Mouse (Mus musculus): ENCODE data around the gene B3gnt6. TPM values are rescaled to one million over a fixed set of nuclear protein-coding genes. Genes with fewer than 3 reads are reported as not detected.

The B3gnt6 gene
- polyA plus RNA-seq, 1 experiment from 2014 or later = 0.63 TPM

- Histone ChIP-seq H3K27ac (ENCODE audit: low read depth, low read length) (0 out of 2 replicates have a peak overlapping the region, but pooled peaks have one; percentile 28), H3K27me3 (ENCODE audit: control insufficient read depth, insufficient read depth, low read length) (no peaks in the 10 kb centered on the region), H3K9me3 (ENCODE audit: control insufficient read depth, low read length) (no peaks in the 10 kb centered on the region), H3K36me3 (ENCODE audit: control insufficient read depth, insufficient read depth, low read length) (no peaks in the 10 kb centered on the region), H3K9ac (replicated peaks; ENCODE audit: low read depth, low read length) (no peak overlapping the region), H3K4me1 (ENCODE audit: control insufficient read depth, insufficient read depth, low read length) (peaks cover 11% of the 10 kb centered on the region), H3K4me2 (ENCODE audit: low read depth, low read length) (no peak overlapping the region), H3K4me3 (ENCODE audit: low read depth, low read length) (no peak overlapping the region)
- WGBS = 44% methylated on average over 5 of the region's 5 CpGs
- no peak for ATAC-seq (ENCODE audit: low read depth)
Observed at GRCm38 (mm10) chr7:98157636-98158332, 41.5 kb downstream of the B3gnt6 start.

DNA sequence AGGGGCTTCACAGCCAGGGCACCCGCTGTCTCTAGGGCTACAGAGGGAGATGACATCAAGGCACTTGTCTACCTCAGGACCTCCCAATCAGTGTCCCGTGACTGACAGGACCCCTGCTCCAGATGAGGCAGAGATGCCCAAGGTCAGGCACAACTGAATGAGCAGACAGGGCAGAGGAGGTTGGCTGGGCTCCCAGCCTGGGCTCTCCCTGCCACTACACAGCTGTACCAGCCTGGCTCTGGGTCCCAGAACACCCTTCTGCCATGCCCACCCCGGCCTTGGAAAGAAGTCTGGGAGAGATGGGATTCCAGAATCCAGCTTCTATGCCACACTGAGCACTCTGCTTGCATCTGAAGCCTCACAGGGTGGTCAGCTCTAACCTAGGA is 43.0 kb downstream of the B3gnt6 start:
- Histone ChIP-seq H3K36me3 (ENCODE audit: control insufficient read depth, insufficient read depth, low read length) (no peaks in the 10 kb centered on the region), H3K4me2 (ENCODE audit: low read depth, low read length) (no peak overlapping the region), H3K9me3 (ENCODE audit: control insufficient read depth, low read length) (no peaks in the 10 kb centered on the region), H3K4me3 (ENCODE audit: low read depth, low read length) (no peak overlapping the region), H3K27ac (ENCODE audit: low read depth, low read length) (no peak overlapping the region), H3K4me1 (ENCODE audit: control insufficient read depth, insufficient read depth, low read length) (peaks cover 18% of the 10 kb centered on the region), H3K9ac (replicated peaks; ENCODE audit: low read depth, low read length) (no peak overlapping the region), H3K27me3 (ENCODE audit: control insufficient read depth, insufficient read depth, low read length) (no peaks in the 10 kb centered on the region)
- 48% methylated on average over 3 of the region's 3 CpGs for WGBS
- ATAC-seq (ENCODE audit: low read depth) = peak; percentile 10; the same call in 1 of the 2 replicates

GRCm38 (mm10) chr7:98155546-98156279 is 43.6 kb downstream of the B3gnt6 start:
- Histone ChIP-seq H3K36me3 (ENCODE audit: control insufficient read depth, insufficient read depth, low read length) (no peaks in the 10 kb centered on the region), H3K4me2 (ENCODE audit: low read depth, low read length) (no peak overlapping the region), H3K9me3 (ENCODE audit: control insufficient read depth, low read length) (no peaks in the 10 kb centered on the region), H3K9ac (replicated peaks; ENCODE audit: low read depth, low read length) (no peak overlapping the region), H3K27me3 (ENCODE audit: control insufficient read depth, insufficient read depth, low read length) (no peaks in the 10 kb centered on the region), H3K4me3 (ENCODE audit: low read depth, low read length) (no peak overlapping the region), H3K4me1 (ENCODE audit: control insufficient read depth, insufficient read depth, low read length) (peaks cover 18% of the 10 kb centered on the region), H3K27ac (ENCODE audit: low read depth, low read length) (no peak overlapping the region)
- 32% methylated on average over 8 of the region's 8 CpGs for WGBS
- ATAC-seq (ENCODE audit: low read depth) = 0 out of 2 replicates have a peak, but pooled peaks have one; percentile 26

- Histone ChIP-seq H3K27me3 (ENCODE audit: control insufficient read depth, insufficient read depth, low read length) (no peaks in the 10 kb centered on the region), H3K4me2 (ENCODE audit: low read depth, low read length) (no peak overlapping the region), H3K27ac (ENCODE audit: low read depth, low read length) (no peak overlapping the region), H3K36me3 (ENCODE audit: control insufficient read depth, insufficient read depth, low read length) (no peaks in the 10 kb centered on the region), H3K4me1 (ENCODE audit: control insufficient read depth, insufficient read depth, low read length) (peaks cover 18% of the 10 kb centered on the region), H3K9me3 (ENCODE audit: control insufficient read depth, low read length) (no peaks in the 10 kb centered on the region), H3K4me3 (ENCODE audit: low read depth, low read length) (no peak overlapping the region), H3K9ac (replicated peaks; ENCODE audit: low read depth, low read length) (no peak overlapping the region)
- WGBS = 74% methylated on average over 5 of the region's 5 CpGs
- ATAC-seq (ENCODE audit: low read depth) = no peak
Observed at GRCm38 (mm10) chr7:98153892-98154291, 45.4 kb downstream of the B3gnt6 start.

GRCm38 (mm10) chr7:98153345-98153744 is 45.9 kb downstream of the B3gnt6 start:
- no peak for ATAC-seq (ENCODE audit: low read depth)
- Histone ChIP-seq H3K27me3 (ENCODE audit: control insufficient read depth, insufficient read depth, low read length) (no peaks in the 10 kb centered on the region), H3K36me3 (ENCODE audit: control insufficient read depth, insufficient read depth, low read length) (no peaks in the 10 kb centered on the region), H3K4me3 (ENCODE audit: low read depth, low read length) (no peak overlapping the region), H3K4me1 (ENCODE audit: control insufficient read depth, insufficient read depth, low read length) (peaks cover 18% of the 10 kb centered on the region), H3K9ac (replicated peaks; ENCODE audit: low read depth, low read length) (no peak overlapping the region), H3K27ac (ENCODE audit: low read depth, low read length) (no peak overlapping the region), H3K9me3 (ENCODE audit: control insufficient read depth, low read length) (no peaks in the 10 kb centered on the region), H3K4me2 (ENCODE audit: low read depth, low read length) (no peak overlapping the region)
- 47% methylated on average over 3 of the region's 3 CpGs for WGBS

GRCm38 (mm10) chr7:98152400-98152799 is 46.9 kb downstream of the B3gnt6 start:
- H3K4me2 ChIP-seq (ENCODE audit: low read depth, low read length) = no peak overlapping the region
- no peak overlapping the region for H3K4me3 ChIP-seq (ENCODE audit: low read depth, low read length)
- no peaks in the 10 kb centered on the region for H3K9me3 ChIP-seq (ENCODE audit: control insufficient read depth, low read length)
- H3K27me3 ChIP-seq (ENCODE audit: control insufficient read depth, insufficient read depth, low read length) = no peaks in the 10 kb centered on the region
- no peak for ATAC-seq (ENCODE audit: low read depth)
- H3K36me3 ChIP-seq (ENCODE audit: control insufficient read depth, insufficient read depth, low read length) = no peaks in the 10 kb centered on the region
- no peak overlapping the region for H3K27ac ChIP-seq (ENCODE audit: low read depth, low read length)
- H3K4me1 ChIP-seq (ENCODE audit: control insufficient read depth, insufficient read depth, low read length) = peaks cover 16% of the 10 kb centered on the region
- H3K9ac ChIP-seq (replicated peaks; ENCODE audit: low read depth, low read length) = no peak overlapping the region
- WGBS = 31% methylated on average over 8 of the region's 8 CpGs

DNA sequence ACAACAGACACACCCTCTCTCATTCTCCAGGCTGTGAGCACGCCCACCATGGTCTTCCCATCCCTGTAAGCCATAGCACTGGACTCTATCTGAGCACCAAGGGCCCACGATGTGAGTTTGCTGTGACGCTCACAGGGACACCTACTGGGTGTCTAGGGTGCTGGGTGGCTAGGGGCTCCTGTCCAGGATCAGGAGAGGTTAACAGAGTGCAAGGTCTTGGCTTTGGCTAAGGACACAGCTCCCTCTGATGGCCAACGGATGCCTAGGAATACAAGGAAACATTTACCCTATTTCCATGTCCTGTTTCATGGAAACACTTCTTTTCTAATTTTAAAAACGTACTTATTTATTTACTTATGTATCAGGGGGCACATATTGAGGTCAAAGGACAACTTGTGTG is 48.8 kb downstream of the B3gnt6 start:
- 53% methylated on average over 5 of the region's 5 CpGs for WGBS

DNA sequence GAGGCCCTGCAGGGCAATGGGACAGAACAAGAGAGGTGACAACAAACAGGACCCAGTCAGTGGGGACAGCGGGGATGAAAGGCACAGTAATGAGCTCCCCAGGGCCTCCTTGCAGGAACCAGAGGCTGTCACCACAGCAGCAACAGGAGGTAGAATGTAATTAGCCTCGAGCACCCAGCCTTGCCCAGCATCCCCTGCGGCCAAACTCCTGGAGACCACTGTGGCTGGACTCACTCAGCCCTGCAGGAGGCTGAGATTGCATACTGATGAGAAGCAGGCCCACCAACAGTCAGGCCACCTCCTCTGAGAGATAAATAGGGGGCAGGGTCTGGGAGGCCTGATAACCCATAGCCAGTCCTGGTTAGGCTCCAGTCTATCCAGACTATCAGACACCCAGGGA is 49.5 kb downstream of the B3gnt6 start:
- 11% methylated on average over 3 of the region's 3 CpGs for WGBS
- no peak overlapping the region for H3K9ac ChIP-seq (replicated peaks; ENCODE audit: low read depth, low read length)
- H3K4me1 ChIP-seq (ENCODE audit: control insufficient read depth, insufficient read depth, low read length) = peaks cover 7% of the 10 kb centered on the region; the same call in 1 of the 2 replicates
- no peaks in the 10 kb centered on the region for H3K36me3 ChIP-seq (ENCODE audit: control insufficient read depth, insufficient read depth, low read length)
- H3K27me3 ChIP-seq (ENCODE audit: control insufficient read depth, insufficient read depth, low read length) = no peaks in the 10 kb centered on the region
- H3K27ac ChIP-seq (ENCODE audit: low read depth, low read length) = no peak overlapping the region
- no peak overlapping the region for H3K4me3 ChIP-seq (ENCODE audit: low read depth, low read length)
- H3K4me2 ChIP-seq (ENCODE audit: low read depth, low read length) = no peak overlapping the region
- H3K9me3 ChIP-seq (ENCODE audit: control insufficient read depth, low read length) = no peaks in the 10 kb centered on the region
- no peak for ATAC-seq (ENCODE audit: low read depth)

More for the DNA sequence above, 48.8 kb downstream of the B3gnt6 start:
- Histone ChIP-seq H3K9me3 (ENCODE audit: control insufficient read depth, low read length) (no peaks in the 10 kb centered on the region), H3K27ac (ENCODE audit: low read depth, low read length) (no peak overlapping the region), H3K9ac (replicated peaks; ENCODE audit: low read depth, low read length) (no peak overlapping the region), H3K36me3 (ENCODE audit: control insufficient read depth, insufficient read depth, low read length) (no peaks in the 10 kb centered on the region), H3K4me1 (ENCODE audit: control insufficient read depth, insufficient read depth, low read length) (peaks cover 9% of the 10 kb centered on the region; the same call in 1 of the 2 replicates), H3K27me3 (ENCODE audit: control insufficient read depth, insufficient read depth, low read length) (no peaks in the 10 kb centered on the region), H3K4me3 (ENCODE audit: low read depth, low read length) (no peak overlapping the region), H3K4me2 (ENCODE audit: low read depth, low read length) (no peak overlapping the region)
- no peak for ATAC-seq (ENCODE audit: low read depth)

DNA sequence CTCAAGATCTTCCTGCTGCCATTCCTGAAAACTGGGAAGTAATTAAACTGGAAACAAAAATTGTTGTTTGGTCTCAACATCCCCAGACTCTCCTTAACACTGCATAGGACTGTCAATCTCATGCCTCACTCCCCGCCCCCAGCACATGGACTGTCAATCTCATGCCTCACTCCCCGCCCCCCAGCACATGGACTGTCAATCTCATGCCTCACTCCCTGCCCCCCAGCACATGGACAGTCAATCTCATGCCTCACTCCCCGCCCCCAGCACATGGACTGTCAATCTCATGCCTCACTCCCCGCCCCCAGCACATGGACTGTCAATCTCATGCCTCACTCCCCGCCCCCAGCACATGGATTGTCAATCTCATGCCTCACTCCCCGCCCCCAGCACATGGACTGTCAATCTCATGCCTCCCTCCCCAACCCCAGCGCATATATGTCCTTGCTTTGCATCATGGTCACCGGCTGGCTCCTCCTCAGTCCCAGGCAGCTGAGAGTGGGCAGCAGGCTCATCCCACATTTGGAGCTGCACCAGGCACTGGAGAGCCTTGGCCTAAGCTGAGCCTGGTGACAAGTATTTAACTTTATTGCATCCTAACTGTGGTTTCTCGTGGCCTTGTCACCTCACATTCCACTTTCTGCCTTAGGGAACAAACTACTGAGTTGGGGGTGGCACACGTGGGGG is 50.4 kb downstream of the B3gnt6 start:
- no peak for ATAC-seq (ENCODE audit: low read depth)
- no peaks in the 10 kb centered on the region for H3K27me3 ChIP-seq (ENCODE audit: control insufficient read depth, insufficient read depth, low read length)
- H3K4me1 ChIP-seq (ENCODE audit: control insufficient read depth, insufficient read depth, low read length) = peaks cover 7% of the 10 kb centered on the region; the same call in 1 of the 2 replicates
- no peaks in the 10 kb centered on the region for H3K9me3 ChIP-seq (ENCODE audit: control insufficient read depth, low read length)
- H3K27ac ChIP-seq (ENCODE audit: low read depth, low read length) = no peak overlapping the region
- 80% methylated on average over 10 of the region's 10 CpGs for whole genome bisulfite sequencing
- no peaks in the 10 kb centered on the region for H3K36me3 ChIP-seq (ENCODE audit: control insufficient read depth, insufficient read depth, low read length)
- no peak overlapping the region for H3K4me3 ChIP-seq (ENCODE audit: low read depth, low read length)
- H3K4me2 ChIP-seq (ENCODE audit: low read depth, low read length) = no peak overlapping the region
- H3K9ac ChIP-seq (replicated peaks; ENCODE audit: low read depth, low read length) = no peak overlapping the region
